Mouse (Mus musculus): Measurements from ENCODE around the gene Gabarap. TPM values are rescaled to one million over a fixed set of nuclear protein-coding genes. Genes with fewer than 3 reads are reported as not detected.
A peak's percentile ranks its signal among the peaks of the same experiment; 100 is the strongest.

Gabarap gene
- polyA plus RNA-seq, 1 experiment from 2014 or later, result 568 TPM

MicroRNA genes within 50 kb of the gene (microRNA counts, 519-probe panel; counts per million panel counts)
- microRNA mmu-miR-324-3p (not detected), microRNA mmu-miR-324-5p (2,812 counts per million, percentile 63 among the panel's probes with 10 or more counts)

Small RNAs within 50 kb of the gene (microRNA-seq; reads per million reads assigned to microRNA genes)
- gene Gm44349, result not detected
- 2,424 reads per million, percentile 83 among the genes with 10 or more reads in this experiment for gene Mir324

Other genes with a start within 250 kb of the Gabarap start
- 20.0 and 20.9 TPM in 2 replicates for gene Polr2a, start 232.5 kb upstream of the Gabarap start, polyA plus RNA-seq (2015; fragmentation: Nextera tagmentation; extraction: Ambion mirVana)
- 0.09 and 0.15 TPM in 2 replicates for gene Slc35g3, start 229.2 kb upstream of the Gabarap start, polyA plus RNA-seq (2015; fragmentation: Nextera tagmentation; extraction: Ambion mirVana)
- 5.1 and 5.4 TPM in 2 replicates for gene Zbtb4, start 225.2 kb upstream of the Gabarap start, polyA plus RNA-seq (2015; fragmentation: Nextera tagmentation; extraction: Ambion mirVana)
- 18.6 and 30.0 TPM in 2 replicates for gene Chrnb1, start 195.2 kb upstream of the Gabarap start, polyA plus RNA-seq (2015; fragmentation: Nextera tagmentation; extraction: Ambion mirVana)
- gene Fgf11, start 189.3 kb upstream of the Gabarap start, polyA plus RNA-seq (2015; fragmentation: Nextera tagmentation; extraction: Ambion mirVana), result 3.4 and 3.9 TPM in 2 replicates
- gene Tmem102, start 185.5 kb upstream of the Gabarap start, polyA plus RNA-seq (2015; fragmentation: Nextera tagmentation; extraction: Ambion mirVana), result 8.1 and 8.9 TPM in 2 replicates
- not detected in 2 replicates for gene Gm39566, start 175.8 kb upstream of the Gabarap start, polyA plus RNA-seq (2015; fragmentation: Nextera tagmentation; extraction: Ambion mirVana)
- not detected in 2 replicates for gene Spem2, start 172.7 kb upstream of the Gabarap start, polyA plus RNA-seq (2015; fragmentation: Nextera tagmentation; extraction: Ambion mirVana)
- 0.28 TPM in 1 of 2 replicates, not detected in the other for gene Spem1, start 169.0 kb upstream of the Gabarap start, polyA plus RNA-seq (2015; fragmentation: Nextera tagmentation; extraction: Ambion mirVana)
- gene Nlgn2, start 153.4 kb upstream of the Gabarap start, polyA plus RNA-seq (2015; fragmentation: Nextera tagmentation; extraction: Ambion mirVana), result 7.6 and 8.7 TPM in 2 replicates
- gene Tmem256, start 152.6 kb upstream of the Gabarap start, polyA plus RNA-seq (2015; fragmentation: Nextera tagmentation; extraction: Ambion mirVana), result 325 and 365 TPM in 2 replicates
- gene Plscr3, start 144.8 kb upstream of the Gabarap start, polyA plus RNA-seq (2015; fragmentation: Nextera tagmentation; extraction: Ambion mirVana), result 132 and 134 TPM in 2 replicates
- 4.1 and 5.0 TPM in 2 replicates for gene Tnk1, start 132.4 kb upstream of the Gabarap start, polyA plus RNA-seq (2015; fragmentation: Nextera tagmentation; extraction: Ambion mirVana)
- 0.31 and 0.73 TPM in 2 replicates for gene Tmem95, start 113.1 kb upstream of the Gabarap start, polyA plus RNA-seq (2015; fragmentation: Nextera tagmentation; extraction: Ambion mirVana)
- 20.5 TPM in 2 replicates for gene Kctd11, start 109.7 kb upstream of the Gabarap start, polyA plus RNA-seq (2015; fragmentation: Nextera tagmentation; extraction: Ambion mirVana)
- gene Acap1, start 95.6 kb upstream of the Gabarap start, polyA plus RNA-seq (2015; fragmentation: Nextera tagmentation; extraction: Ambion mirVana), result 2.7 and 3.1 TPM in 2 replicates
- 7.6 and 8.4 TPM in 2 replicates for gene 2810408A11Rik, start 90.2 kb upstream of the Gabarap start, polyA plus RNA-seq (2015; fragmentation: Nextera tagmentation; extraction: Ambion mirVana)
- gene Neurl4, start 90.1 kb upstream of the Gabarap start, polyA plus RNA-seq (2015; fragmentation: Nextera tagmentation; extraction: Ambion mirVana), result 7.1 and 7.3 TPM in 2 replicates
- 71.5 and 77.1 TPM in 2 replicates for gene Gps2, start 77.3 kb upstream of the Gabarap start, polyA plus RNA-seq (2015; fragmentation: Nextera tagmentation; extraction: Ambion mirVana)
- gene Eif5a, start 69.2 kb upstream of the Gabarap start, polyA plus RNA-seq (2015; fragmentation: Nextera tagmentation; extraction: Ambion mirVana), result 1,601 and 1,681 TPM in 2 replicates
- gene Ybx2, start 55.3 kb upstream of the Gabarap start, polyA plus RNA-seq (2015; fragmentation: Nextera tagmentation; extraction: Ambion mirVana), result 3.6 and 4.6 TPM in 2 replicates
- 23.0 and 23.5 TPM in 2 replicates for gene Slc2a4, start 43.0 kb upstream of the Gabarap start, polyA plus RNA-seq (2015; fragmentation: Nextera tagmentation; extraction: Ambion mirVana)
- 8.1 and 13.1 TPM in 2 replicates for gene Cldn7, start 26.4 kb upstream of the Gabarap start, polyA plus RNA-seq (2015; fragmentation: Nextera tagmentation; extraction: Ambion mirVana)
- 24.6 and 32.0 TPM in 2 replicates for gene Ctdnep1, start 10.0 kb upstream of the Gabarap start, polyA plus RNA-seq (2015; fragmentation: Nextera tagmentation; extraction: Ambion mirVana)
- 111 and 119 TPM in 2 replicates for gene Elp5, start 8.6 kb upstream of the Gabarap start, polyA plus RNA-seq (2015; fragmentation: Nextera tagmentation; extraction: Ambion mirVana)
- gene Phf23, start 4.6 kb downstream of the Gabarap start, polyA plus RNA-seq (2015; fragmentation: Nextera tagmentation; extraction: Ambion mirVana), result 72.2 and 81.6 TPM in 2 replicates
- 42.2 and 43.1 TPM in 2 replicates for gene Dvl2, start 9.5 kb downstream of the Gabarap start, polyA plus RNA-seq (2015; fragmentation: Nextera tagmentation; extraction: Ambion mirVana)
- 92.2 and 100 TPM in 2 replicates for gene Acadvl, start 24.3 kb downstream of the Gabarap start, polyA plus RNA-seq (2015; fragmentation: Nextera tagmentation; extraction: Ambion mirVana)
- 9.6 and 10.7 TPM in 2 replicates for gene Dlg4, start 25.8 kb downstream of the Gabarap start, polyA plus RNA-seq (2015; fragmentation: Nextera tagmentation; extraction: Ambion mirVana)
- 0.93 and 1.1 TPM in 2 replicates for gene Asgr1, start 62.9 kb downstream of the Gabarap start, polyA plus RNA-seq (2015; fragmentation: Nextera tagmentation; extraction: Ambion mirVana)
- 0.54 and 0.83 TPM in 2 replicates for gene Asgr2, start 101.5 kb downstream of the Gabarap start, polyA plus RNA-seq (2015; fragmentation: Nextera tagmentation; extraction: Ambion mirVana)
- gene Mgl2, start 139.2 kb downstream of the Gabarap start, polyA plus RNA-seq (2015; fragmentation: Nextera tagmentation; extraction: Ambion mirVana), result 1.2 and 1.6 TPM in 2 replicates
- gene Clec10a, start 165.1 kb downstream of the Gabarap start, polyA plus RNA-seq (2015; fragmentation: Nextera tagmentation; extraction: Ambion mirVana), result 1.8 and 2.3 TPM in 2 replicates
- gene Slc16a11, start 221.6 kb downstream of the Gabarap start, polyA plus RNA-seq (2015; fragmentation: Nextera tagmentation; extraction: Ambion mirVana), result 1.5 and 1.6 TPM in 2 replicates
- 11.0 and 12.3 TPM in 2 replicates for gene Slc16a13, start 229.9 kb downstream of the Gabarap start, polyA plus RNA-seq (2015; fragmentation: Nextera tagmentation; extraction: Ambion mirVana)
- gene Bcl6b, start 238.7 kb downstream of the Gabarap start, polyA plus RNA-seq (2015; fragmentation: Nextera tagmentation; extraction: Ambion mirVana), result 12.1 and 13.9 TPM in 2 replicates
- gene 0610010K14Rik, start 246.8 kb downstream of the Gabarap start, polyA plus RNA-seq (2015; fragmentation: Nextera tagmentation; extraction: Ambion mirVana), result 154 and 172 TPM in 2 replicates
- gene Gm21988, start 248.7 kb downstream of the Gabarap start, polyA plus RNA-seq (2015; fragmentation: Nextera tagmentation; extraction: Ambion mirVana), result 12.1 TPM in 2 replicates
- 219 and 226 TPM in 2 replicates for gene Rnasek, start 248.7 kb downstream of the Gabarap start, polyA plus RNA-seq (2015; fragmentation: Nextera tagmentation; extraction: Ambion mirVana)